Mouse (Mus musculus) lung, postnatal 25 days (tissue): ENCODE measurements around the gene Naga.

ENCODE experiments used
- DNase-seq: peaks from one replicate; pipeline ENCODE4 v3.0.0; 2022; ENCODE audit warnings: low spot score

Gene Naga

DNA sequence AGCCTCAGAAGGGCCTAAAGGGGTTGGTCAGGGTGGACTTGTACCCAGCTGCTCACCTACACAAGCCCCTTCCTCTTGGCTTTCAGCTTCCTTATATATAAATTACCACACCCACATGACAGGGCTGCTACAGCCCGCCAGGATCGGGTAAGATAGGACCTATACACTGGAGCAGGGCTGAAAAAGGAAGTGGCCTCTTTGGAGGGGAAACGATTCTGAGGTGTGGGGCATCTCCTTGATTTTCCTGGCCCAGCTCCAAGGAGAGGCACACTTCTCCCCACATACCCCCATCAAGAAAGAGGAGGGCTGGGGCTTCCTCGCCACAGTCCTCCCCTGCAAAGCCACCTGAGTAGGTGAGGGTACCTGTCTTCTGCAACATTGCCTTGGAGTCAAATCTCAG lies 850 bp downstream of the Naga start:
- no peak for DNase-seq

GRCm38 (mm10) chr15:82336629-82337028 lies 2.1 kb downstream of the Naga start:
- no peak for DNase-seq

GRCm38 (mm10) chr15:82335194-82335593 lies 3.5 kb downstream of the Naga start:
- no peak for DNase-seq

DNA sequence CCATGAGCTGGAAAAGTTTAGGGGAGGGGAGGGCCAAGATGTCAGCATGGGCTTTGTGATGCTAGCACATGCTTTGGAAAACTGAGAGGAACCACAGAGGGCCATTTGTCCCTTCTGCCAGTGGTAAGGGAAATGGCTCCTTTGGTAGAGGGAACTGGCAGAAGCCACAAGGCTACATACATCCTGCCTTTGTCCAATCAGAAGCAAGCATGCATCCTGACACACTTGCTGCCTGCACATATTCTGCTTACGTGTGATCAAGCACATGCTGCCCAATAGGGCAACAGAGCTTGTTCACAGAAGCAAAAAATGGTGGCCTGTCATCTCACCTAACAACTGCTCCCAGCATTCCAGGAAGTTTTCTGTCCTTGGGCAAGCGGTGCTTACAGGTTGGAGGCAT lies 13.3 kb downstream of the Naga start:
- DNase-seq, result no peak

DNA sequence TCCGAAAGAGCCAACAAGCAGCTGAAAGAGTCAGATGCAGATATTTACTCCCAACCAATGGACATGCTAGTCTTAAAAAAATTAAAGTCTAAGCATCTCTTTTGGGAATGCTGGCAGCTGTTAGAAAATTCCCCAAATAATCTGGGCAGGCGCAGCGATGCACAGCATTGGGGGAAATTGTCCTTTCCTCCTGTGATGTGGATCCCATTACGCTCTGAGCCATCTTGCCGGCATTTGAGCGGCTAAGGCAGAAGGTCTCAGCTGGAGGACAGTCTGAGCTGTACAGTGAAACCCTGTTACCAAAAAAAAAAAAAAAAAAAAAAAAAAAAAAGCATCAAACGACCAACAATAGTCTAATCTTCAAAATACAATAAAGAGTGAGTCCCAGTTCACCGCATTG lies 16.5 kb downstream of the Naga start:
- DNase-seq, result no peak

DNA sequence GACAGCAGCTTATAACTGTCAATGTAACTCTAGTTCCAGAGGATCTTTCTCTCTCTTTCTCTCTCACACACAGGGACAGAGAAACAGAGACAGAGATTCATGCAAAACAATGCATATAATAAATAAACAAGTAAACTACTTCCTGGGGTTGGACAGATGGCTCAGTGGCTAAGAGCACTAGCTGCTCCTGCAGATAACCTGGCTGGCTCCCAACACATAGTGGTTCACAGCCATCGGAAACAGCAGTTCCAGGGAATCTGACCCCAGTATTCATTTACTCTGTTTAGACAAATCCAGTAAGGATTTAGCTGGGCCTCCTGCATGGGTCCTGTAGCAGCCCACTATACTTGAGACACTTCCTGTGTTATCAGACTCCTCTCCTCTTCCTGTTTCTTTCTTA lies 19.1 kb downstream of the Naga start:
- no peak for DNase-seq

- DNase-seq, result no peak
Measured at GRCm38 (mm10) chr15:82317839-82318238, 20.9 kb downstream of the Naga start.

- no peak for DNase-seq
Measured at GRCm38 (mm10) chr15:82308416-82308815, 30.3 kb downstream of the Naga start.

DNA sequence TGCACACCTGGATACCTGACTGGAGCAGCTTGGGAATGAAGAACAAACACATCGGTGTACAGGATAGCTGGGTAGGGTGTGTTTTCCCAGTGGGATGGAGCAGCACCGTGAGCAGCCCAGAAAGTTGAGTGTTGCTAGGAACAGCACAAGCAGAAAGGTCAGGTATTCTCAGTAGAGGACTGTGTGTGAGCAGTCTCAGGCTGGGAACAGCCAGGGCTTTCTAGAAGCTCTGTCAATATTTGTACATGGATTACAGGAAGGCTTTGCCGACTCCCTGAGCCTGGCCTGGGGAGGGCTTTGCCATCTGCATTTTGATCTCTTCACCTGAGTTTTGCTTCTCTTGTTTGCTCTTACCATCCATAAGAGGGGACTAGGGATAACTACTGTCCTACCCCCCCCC lies 31.6 kb downstream of the Naga start:
- DNase-seq, result no peak

DNA sequence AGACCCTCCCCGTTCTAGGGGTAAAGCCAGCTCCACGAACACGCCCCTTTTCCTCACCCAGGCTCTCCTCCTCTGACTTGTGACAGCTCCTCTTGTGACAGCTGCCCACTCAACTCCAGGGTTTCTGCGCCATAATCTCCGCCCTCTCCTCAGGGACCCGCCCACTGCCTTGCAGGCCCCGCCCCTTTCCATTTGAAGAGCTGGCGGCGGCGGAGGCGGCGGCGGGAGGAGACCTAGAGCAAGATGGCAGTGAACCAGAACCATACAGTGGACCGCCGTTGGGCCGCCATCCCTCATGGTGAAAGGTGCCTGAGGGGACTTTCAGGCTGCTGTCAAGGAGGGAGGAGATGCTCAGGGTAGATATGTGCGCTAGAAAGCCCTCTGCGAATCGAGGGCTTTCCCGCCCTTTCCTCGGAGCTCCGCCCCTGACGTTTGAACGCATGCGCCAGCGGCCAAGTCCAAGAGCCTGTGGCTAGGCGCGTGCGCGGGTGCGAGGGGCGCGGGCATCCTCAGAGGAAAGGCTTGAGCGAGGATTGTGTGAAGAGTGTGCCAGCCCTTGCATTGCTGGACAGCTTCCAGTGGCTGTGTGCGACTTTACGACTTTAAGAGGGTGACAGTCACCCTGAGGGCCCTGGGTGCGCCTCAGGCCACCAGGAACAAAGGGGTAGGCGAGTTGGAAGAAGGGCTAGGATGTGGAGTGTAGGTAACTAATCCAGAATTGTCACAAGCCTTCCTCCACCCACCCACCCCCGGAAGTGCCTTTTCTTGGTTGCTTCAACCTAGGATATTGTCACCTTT lies 39.8 kb downstream of the Naga start, which contains the start of gene Wbp2nl:
Wbp2nl (plus strand) TSS at position 191 of the 798 bp plus-strand sequence.
- DNase-seq, result no peak

DNA sequence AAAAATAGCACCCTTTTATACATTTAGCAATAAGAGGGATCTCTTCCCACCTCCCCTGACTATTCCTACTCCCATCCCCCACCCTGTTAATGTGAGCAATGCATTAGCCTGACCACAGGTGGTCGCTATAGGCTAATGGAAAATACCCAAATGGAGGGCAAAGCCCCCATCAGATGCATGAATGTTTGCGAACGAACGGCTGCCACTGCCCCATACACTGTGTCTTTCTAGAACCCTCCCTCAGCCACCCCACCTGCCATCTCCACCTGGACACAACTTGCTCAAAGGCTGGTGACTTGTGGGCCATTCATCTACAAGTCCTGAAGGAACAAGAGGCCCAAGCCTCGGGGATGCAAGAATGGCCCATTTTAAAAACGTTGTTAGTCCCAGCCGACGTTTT lies 44.7 kb downstream of the Naga start:
- no peak for DNase-seq

- DNase-seq, result no peak
Measured at GRCm38 (mm10) chr15:82293271-82293711, 45.4 kb downstream of the Naga start.

GRCm38 (mm10) chr15:82292851-82293250 lies 45.9 kb downstream of the Naga start:
- no peak for DNase-seq

DNA sequence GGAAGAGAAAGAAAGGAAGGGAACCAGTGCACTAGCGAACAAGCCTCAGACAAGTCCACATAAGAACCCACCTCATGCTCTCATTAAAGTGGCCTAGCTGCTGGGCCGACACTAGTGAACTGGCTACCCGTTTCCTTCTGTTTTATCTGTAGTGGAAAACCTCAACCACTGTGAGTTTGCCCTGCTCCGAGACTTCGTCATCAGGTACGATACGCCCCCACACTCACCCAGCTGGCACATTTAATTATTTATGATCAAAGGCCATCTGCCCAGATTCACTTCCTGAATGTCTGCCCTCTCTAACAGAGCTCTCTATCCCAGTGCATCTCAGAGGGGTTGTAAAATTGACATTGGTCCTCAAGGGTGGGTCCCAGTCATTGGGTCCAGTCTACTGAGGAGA lies 48.5 kb downstream of the Naga start:
- DNase-seq, result no peak

DNA sequence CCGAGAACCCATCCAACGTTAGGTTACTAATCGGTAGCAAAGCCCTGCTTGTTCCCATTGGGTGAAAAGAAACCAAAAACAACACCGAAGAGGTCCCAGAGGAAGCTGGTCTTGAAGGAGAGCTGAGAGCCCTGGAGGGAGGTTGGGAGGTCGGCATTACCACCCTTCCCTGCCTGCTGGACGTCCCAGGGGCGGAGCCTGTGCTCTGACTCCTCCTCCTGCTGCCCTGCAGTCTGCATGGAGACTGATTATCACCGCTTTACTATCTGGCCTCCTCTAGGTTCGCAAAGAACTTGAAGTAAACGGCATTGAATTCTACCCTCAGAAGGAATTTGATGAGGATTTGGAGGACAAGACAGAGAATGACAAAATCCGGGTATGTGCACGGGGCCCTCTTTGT lies 52.6 kb downstream of the Naga start:
- DNase-seq, result no peak

DNA sequence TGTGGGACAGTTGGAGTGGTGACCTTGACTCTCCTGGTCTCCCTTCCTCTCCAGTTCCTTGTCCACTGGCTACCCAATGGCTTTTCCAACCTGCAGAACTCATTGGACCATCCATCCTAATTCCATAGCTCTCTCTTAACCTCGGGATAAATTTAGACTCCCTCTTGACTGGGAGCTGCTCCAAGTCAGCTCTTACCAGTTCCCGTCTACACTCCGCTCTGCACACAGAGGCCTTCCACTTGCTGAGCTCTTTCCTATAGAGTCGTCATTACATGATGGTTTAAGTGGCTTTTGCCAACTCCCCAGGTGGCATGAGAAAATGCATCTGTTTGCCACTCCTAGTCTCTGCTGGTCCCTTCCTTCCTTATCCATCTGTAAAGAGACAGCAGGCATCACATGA lies 58.1 kb downstream of the Naga start:
- no peak for DNase-seq
